Mouse (Mus musculus): ENCODE results near the gene Nphs1.
"Not testable (repeated sequence)": the region's sequence is repeated elsewhere in the genome, so short reads cannot be mapped to it uniquely, and the experiment has no call there.

The Nphs1 gene

DNA sequence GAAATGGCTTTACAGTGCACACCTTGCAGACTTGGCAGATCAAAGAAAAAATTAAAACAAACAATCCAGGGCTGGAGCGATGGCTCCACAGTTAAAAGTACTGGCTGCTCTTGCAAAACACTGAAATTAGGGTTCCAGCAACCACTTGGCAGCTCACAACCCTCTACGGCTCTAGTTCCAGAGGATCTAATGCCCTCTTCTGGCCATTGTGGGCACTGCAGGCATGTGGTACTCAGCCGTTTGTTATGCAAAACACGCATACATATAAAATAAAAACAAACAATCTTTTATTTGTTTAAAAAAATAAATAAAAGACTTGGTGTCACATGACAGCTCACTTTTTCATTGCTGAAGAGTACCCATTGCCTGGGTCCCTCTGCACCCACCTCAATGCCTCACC lies 34.6 kb downstream of the Nphs1 start:
- peak; percentile 83 for DNase-seq (ENCODE audit: low spot score)

GRCm38 (mm10) chr7:30493401-30493931 lies 35.4 kb downstream of the Nphs1 start, which contains the start of gene Prodh2:
Prodh2 (plus strand) TSS chr7:30493622.
- DNase-seq (ENCODE audit: low spot score), result no peak

DNA sequence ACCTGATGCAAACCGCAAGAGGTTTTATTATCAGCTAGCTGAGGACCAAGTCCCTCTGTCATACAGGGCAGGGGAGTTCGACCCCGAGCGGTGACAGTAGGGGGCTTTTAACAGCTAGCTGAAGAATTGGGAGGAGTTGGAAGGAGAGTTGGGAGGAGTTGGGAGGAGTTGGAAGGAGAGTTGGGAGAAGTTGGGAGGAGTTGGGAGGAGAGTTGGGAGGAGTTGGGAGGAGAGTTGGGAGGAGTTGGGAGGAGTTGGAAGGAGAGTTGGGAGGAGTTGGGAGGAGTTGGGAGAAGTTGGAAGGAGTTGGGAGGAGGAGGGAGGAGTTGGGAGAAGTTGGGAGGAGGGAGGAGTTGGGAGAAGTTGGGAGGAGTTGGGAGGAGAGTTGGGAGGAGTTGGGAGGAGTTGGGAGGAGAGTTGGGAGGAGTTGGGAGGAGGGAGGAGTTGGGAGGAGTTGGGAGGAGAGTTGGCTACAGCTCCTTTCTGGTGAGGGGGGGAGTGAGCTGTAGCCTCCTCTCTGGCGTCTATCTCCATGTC lies 37.5 kb downstream of the Nphs1 start:
- DNase-seq (ENCODE audit: low spot score), result not testable (repeated sequence)

DNA sequence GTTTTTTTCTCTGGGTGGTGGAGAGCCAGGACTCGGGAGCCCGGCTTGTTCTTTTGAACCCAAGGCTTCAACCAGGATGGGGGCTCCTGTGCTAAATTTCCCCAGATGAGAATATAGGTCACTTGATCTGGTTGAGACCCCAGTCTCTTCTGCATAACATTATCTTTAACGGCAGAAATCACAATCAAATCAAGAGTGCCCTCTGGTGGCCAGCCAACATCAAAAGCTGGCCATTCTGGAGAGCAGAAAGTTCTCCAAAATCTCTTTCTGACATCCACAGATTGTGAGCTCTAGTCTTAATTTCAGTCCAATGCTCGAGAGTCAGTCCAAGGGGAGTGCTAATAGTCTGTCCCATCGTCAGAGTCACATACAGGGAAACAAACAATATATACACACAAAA lies 43.0 kb downstream of the Nphs1 start:
- not testable (repeated sequence) for DNase-seq (ENCODE audit: low spot score)

DNA sequence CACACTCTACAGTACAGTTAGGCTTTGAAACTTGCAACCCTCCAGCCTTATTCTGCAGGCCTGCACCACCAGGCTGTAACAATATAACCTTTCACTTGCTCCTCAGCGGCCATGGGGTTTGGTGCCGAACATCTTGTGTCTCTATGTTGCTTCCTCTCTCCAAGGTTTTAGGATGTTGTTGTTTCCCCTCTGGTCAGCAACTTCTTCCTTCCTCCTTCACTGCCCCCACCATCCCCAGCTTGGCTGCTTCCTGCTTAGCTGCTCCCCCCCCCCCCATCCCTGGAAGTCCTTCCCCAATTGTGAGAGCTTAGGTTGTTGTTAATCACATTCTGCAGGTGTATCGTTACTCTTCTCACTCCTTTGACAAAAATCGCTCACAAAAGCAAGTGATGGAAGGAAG lies 49.9 kb downstream of the Nphs1 start:
- no peak for DNase-seq (ENCODE audit: low spot score)

DNA sequence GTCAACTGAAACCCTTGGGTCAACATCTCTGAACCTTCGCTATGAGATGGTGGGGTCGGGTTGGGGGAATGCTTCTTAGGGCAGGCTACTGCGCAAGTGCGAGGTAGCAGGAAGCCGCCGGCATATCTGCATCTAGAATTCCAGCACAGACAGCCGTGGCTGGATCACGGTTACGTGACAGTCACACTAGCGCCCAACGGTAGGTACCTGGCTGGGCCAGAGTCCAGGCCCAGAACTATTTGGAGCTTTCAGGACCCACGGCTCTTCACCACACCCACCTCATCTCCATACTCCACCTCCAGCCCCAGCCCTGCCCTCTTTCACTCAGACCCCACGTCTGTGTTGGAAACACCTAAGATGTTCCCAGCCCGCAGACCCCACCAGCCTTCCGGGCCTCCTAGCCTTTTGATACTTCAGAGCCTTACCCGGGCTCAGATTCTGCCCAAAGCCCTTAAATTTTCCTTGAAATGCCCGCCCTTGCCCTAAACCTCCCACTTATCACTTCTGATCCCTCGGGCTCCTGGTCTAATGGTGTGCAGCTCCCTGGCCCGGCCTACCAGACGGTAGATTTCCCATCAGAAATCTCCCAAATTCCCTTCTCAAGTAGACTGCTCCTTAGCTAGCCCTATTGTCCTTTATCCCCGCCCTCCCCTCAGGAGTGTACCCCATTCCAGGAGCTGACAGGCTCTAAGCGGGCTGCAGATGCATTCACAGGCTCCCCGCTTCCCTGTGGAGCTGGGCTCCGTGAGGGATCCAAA lies 57.1 kb downstream of the Nphs1 start:
- no peak for DNase-seq (ENCODE audit: low spot score)

DNA sequence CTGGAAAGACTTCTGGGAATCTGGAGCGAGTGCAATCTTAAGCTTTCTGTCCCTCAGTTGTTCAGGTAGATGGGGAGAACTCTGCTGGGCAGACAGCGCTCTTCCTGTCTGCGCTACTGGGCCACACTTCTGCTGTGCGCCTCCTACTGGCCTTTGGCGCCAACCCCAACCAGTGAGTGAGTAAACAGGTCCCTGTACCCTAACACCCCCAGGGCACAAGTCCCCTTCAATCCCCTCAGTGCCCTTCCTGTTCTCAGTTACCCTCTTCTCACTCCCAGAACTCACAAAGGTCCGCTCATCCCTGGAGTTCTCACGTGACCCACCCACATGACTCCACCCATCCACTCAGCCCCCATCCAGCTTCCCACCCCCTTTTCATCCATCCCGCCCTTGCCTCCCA lies 60.2 kb downstream of the Nphs1 start:
- DNase-seq (ENCODE audit: low spot score), result no peak

DNA sequence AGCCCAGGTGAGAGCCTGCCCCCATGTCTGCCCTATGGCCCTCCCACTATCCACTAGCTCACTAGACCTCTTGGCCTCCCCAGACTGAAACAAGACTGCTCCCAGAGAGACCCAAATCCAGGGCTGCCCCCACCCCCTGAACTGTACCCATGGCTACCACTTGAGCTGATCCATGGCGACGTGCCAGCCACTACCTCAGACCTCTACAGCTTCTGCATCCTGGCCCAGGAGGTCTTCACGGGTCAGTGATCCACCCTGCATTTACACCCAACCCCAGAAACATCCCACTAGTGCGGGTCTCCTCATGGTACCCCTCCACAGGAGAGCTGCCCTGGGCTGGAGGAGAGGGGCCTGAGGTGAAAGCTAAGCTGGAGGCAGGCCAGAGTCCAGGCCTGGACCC lies 62.3 kb downstream of the Nphs1 start:
- DNase-seq (ENCODE audit: low spot score), result no peak

GRCm38 (mm10) chr7:30520856-30521255 lies 62.7 kb downstream of the Nphs1 start:
- DNase-seq (ENCODE audit: low spot score), result no peak

GRCm38 (mm10) chr7:30522871-30523270 lies 64.8 kb downstream of the Nphs1 start:
- DNase-seq (ENCODE audit: low spot score), result no peak

DNA sequence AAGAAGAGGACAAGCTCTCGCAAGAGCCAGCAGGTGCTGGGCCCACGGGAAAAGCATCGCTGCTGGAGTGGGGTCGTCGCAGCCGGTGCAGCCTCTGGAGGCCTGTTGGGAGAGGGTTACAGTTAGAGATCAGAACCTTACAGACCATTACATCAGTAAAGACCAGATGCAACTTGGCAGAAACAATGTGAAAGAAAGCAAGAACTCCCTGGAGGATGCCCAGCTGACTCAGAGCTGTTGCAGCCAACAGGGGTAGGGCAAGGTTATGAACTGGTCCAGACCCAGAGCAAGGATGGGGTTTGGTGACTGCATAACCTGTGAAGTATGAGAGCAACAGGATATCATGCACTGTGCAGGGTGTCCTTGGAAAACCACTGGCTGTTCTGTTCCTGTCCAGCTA lies 66.4 kb downstream of the Nphs1 start:
- DNase-seq (ENCODE audit: low spot score), result no peak

GRCm38 (mm10) chr7:30525954-30526353 lies 67.8 kb downstream of the Nphs1 start:
- DNase-seq (ENCODE audit: low spot score), result no peak

DNA sequence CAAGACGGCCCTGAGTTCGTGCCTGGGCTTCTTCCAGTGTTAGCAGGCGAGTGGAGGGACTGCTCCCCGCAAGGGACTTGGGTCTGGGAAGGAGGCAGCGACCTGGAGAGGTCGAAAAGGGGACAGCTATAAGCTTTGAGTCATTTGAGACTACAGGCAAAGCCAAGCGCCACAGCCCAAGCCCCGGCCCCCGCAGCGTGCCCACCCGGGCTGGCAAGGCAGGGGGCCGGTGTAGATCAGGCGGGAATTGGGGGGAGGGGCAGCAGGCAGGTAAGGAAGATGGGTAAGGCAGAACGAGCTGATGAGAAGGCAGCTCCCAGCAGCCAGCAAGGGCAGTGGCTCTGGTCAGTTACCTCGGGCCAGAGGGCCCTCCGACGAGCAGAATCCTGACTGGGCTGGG lies 68.3 kb downstream of the Nphs1 start:
- DNase-seq (ENCODE audit: low spot score), result no peak

DNA sequence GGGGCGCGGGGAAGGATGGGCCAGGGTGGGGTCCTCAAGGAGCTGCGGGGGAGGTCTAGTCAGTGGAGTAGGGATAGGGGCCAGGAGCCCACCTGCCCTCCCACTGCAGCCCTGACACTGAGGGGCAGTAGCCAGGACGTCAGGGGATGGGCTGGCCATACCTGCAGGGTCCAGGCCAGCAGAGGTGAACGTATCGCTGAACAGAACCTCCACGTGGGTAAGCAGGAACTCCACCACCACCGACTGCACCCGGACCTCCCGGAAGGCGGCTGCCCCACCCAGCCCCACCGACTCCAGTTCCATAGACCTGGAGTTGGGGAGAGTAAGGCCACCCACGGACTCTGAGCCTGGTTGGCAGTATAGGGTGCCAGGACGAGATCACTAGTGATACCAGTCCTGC lies 68.9 kb downstream of the Nphs1 start:
- no peak for DNase-seq (ENCODE audit: low spot score)

DNA sequence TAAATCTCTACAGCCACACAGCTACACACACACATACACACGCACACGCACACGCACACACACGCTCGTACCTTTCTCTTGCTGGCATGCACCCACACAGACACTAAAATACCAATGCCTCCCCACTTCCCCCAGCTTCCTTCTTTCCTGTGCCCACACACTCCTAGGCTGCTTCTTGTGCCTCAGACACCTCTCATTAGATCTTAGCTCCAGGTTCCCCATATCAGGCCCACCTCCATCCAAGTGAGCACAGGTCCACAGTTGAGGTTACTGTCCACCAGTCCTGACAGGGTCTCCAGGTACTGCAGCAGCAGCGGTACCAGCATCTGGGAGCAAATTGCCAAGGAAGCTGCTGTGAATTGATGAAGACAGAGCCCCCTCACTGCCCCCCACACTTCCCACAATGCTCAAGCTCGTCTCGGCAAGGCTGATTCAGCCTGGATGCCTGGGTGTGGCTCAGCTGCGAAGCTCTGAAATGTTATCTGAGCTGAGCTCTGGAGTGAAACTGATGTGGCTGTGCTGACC lies 73.2 kb downstream of the Nphs1 start:
- no peak for DNase-seq (ENCODE audit: low spot score)

DNA sequence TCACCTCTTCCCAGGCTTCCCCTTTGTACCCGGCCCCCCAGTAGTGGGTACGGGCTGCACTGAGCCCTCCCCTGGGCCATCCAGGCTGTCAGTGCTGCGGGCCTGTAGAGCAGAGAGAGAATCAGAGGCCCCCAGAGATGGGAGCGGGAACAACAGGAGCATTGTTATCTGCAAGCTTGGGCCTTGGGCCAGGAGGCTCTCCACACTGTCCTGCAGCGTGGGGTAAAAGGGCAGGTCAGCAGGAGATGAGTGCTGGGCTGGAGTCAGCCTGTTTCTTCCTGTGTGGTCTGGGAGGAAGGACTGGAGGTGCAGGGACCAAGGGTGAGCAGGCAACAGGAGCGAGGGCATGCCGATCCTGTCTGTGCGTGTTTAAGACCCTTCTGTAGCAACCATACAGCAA lies 74.8 kb downstream of the Nphs1 start:
- peak; percentile 74 for DNase-seq (ENCODE audit: low spot score)

- peak; percentile 41 for DNase-seq (ENCODE audit: low spot score)
Measured at GRCm38 (mm10) chr7:30533941-30534632, 76.0 kb downstream of the Nphs1 start.

GRCm38 (mm10) chr7:30534633-30535577 lies 76.8 kb downstream of the Nphs1 start, which contains the start of gene Arhgap33:
Arhgap33 (minus strand) TSS chr7:30535060.
- DNase-seq (ENCODE audit: low spot score), result peak; percentile 99

All from retina, embryonic 14.5 days (tissue).